Mouse (Mus musculus) adrenal gland, adult 18-20 months (tissue): ENCODE data around the gene 1700020N01Rik. TPM values are rescaled to one million over a fixed set of nuclear protein-coding genes. Genes with fewer than 3 reads are reported as not detected.
A peak's percentile ranks its signal among the peaks of the same experiment; 100 is the strongest.

Experiments used
- DNase-seq, 2 experiments: peaks; one replicate each; pipeline ENCODE4 v3.0.0; 2021 to 2022; ENCODE audit warnings: low spot score in 2 of 2
- total RNA-seq, 2 experiments: library from RNA; stranded (reverse); gene quantifications; 1 replicate in 1 of 2; 2 replicates in 1 of 2; pipeline ENCODE4 v1.2.3; 2021

1700020N01Rik gene
- total RNA-seq, 2 experiments from 2014 or later: not detected

GRCm38 (mm10) chr10:21600931-21601330 lies 8.0 kb downstream of the 1700020N01Rik start:
- peak; percentile 67 to 69 for DNase-seq

GRCm38 (mm10) chr10:21604476-21604875 lies 11.5 kb downstream of the 1700020N01Rik start:
- DNase-seq: no peak

GRCm38 (mm10) chr10:21605011-21605571 lies 12.1 kb downstream of the 1700020N01Rik start:
- no peak for DNase-seq

DNA sequence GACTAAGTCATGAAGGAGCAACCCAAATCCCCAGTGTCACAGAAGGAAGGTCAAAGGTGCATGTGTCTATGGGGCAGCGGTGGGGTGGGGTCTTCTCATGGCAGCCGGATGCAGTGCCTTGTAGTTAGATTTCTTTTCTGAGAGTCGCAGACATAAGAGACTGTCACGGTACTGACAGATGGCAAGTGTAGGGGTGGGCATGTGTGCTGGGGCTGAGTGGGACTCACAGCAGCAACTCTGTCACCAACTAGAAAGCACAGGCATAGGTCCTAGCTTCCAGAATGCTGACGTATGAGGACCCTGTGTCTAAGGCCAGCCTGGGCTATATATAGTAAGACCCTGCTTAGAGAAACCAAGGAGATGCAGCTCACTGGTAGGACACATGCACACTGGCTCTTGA lies 12.7 kb downstream of the 1700020N01Rik start:
- DNase-seq: no peak

DNA sequence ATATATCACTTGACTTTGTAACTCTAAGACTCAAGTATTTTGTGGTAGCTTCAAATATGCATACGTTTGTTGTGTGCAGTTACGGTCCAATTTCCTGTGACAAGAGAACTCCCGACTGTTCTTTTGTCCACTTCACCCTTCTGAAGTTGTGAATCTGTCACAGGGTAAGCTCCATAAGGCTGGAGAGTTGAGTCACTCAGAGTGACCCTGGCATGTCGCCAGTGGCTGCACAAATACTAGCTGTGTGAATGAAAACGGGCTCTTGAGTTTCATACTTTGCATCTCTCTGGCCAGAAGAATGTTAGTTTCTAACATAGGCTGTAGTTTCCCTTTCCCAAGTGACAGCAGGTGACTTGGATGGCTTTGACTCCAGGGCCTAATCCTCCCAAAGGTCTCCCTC lies 14.0 kb downstream of the 1700020N01Rik start:
- peak; percentile 67 to 68 for DNase-seq

- peak in 1 of 2 experiments; percentile 24 for DNase-seq
Measured at GRCm38 (mm10) chr10:21609583-21609982, 16.6 kb downstream of the 1700020N01Rik start.

DNA sequence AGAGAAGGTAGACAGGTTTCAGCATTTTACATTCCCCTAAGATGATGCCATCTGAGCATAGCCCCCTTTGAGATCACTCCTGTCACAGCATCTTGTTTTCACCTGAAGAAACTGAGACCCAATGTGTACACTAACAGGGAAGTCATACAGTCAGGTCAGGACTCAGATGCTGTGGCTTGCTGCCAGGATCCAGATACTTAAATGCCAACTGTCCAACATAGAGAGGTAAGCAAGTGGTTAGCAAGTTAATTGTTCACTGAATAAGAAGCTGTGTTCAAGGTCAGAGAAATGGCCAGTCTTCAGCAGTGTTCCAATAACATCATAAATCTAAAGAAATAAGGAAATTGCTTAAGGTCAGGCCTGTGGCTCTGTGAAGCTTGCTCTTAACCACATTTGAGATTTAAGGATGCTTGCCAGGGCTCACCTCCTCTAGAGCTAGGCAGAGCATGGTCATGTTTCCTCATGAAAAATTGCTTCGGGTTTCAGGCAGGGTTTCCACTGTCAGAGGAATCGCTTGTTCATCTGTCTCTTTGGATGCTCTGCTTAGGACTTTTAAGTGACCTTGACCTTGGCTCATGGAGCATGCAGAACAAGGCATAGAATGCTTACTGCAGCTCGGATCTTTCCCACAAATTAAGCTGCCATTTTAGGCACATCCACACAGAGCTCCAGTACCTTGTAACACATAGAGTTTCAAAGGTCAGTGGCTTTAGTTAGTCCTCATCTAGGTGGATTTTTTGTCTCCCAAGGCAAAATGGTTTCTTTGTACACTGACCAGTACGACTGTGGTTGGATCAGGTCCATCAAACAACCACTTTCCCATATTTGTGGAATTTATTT lies 20.3 kb downstream of the 1700020N01Rik start:
- DNase-seq: no peak

- DNase-seq: no peak
Measured at GRCm38 (mm10) chr10:21614520-21614919, 21.6 kb downstream of the 1700020N01Rik start.

- no peak for DNase-seq
Measured at GRCm38 (mm10) chr10:21618745-21619508, 26.0 kb downstream of the 1700020N01Rik start.

DNA sequence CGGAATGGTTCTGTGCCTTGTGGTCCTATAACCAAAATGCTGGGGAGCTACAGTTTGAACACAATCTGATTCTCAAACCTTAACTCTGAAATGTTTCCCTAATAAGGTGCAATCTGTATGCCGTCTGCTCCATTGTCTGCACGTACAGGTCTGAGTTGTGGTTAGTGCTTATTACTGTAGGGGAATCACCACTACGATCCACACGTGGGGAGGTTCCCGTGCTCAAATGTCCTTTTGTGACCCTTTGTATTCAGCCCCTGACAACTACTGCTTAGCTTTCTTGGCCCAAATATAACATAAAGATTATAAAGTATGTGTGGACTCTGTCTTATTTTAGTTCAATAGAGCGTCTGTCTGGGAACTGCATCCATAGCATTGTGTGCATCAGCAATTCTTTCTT lies 29.1 kb downstream of the 1700020N01Rik start:
- DNase-seq: no peak

GRCm38 (mm10) chr10:21628555-21628954 lies 35.6 kb downstream of the 1700020N01Rik start:
- DNase-seq: peak; percentile 35 to 62

DNA sequence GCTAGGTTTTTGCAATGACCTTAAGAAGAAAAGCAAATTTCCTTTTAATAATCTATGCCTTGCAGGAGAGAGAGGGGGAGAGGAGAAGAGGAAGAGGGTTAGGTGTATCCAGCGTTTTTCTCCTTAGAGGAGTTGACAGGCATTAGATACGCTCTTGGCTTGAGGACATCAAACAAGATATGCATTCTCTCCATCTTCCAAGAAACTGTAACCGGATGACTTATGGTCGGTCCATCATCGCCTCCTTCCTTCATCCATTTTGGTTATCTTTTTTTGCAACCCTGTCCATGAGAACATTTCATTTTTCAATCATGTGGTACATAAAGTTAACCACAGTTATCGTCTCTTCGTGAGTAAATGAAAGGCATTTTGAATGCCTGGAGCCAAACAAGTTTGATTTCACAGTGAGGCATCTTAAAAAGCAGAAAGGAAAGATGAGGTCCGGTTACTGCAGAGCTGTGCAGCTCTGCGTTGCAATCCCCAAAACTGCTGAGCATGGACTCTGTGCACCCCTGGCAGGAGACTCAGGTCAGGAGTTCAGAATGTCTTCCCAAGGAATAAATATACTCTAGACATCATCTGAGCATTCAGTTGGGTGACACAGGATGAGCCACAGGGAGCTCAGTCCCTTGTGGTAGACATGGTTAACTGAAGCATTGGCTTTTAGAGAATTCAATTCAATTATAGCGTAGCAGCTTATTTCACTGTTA lies 36.2 kb downstream of the 1700020N01Rik start:
- DNase-seq: no peak

GRCm38 (mm10) chr10:21631481-21631880 lies 38.5 kb downstream of the 1700020N01Rik start:
- no peak for DNase-seq

- no peak for DNase-seq
Measured at GRCm38 (mm10) chr10:21632687-21633086, 39.7 kb downstream of the 1700020N01Rik start.

GRCm38 (mm10) chr10:21635988-21636710 lies 43.2 kb downstream of the 1700020N01Rik start:
- no peak for DNase-seq

DNA sequence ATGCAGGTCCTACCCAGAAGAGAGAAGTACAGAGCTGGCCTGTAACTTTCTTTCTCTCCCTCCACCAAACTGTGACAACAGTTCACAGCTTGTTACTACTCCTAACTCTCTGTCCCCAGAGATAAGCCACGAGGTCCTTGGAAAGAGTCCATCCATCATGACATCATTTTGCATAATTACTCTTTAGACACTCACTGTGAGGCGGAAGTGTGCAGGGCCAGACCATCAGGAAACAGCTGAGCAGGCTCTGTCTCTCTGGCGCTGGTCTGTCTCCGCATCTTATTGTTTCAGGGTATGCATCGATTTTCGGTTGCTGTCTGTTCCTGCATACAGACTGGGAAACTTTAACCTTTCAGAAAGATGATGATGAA lies 43.8 kb downstream of the 1700020N01Rik start:
- DNase-seq: peak in 1 of 2 experiments; percentile 30

GRCm38 (mm10) chr10:21651388-21651787 lies 58.4 kb downstream of the 1700020N01Rik start:
- no peak for DNase-seq

DNA sequence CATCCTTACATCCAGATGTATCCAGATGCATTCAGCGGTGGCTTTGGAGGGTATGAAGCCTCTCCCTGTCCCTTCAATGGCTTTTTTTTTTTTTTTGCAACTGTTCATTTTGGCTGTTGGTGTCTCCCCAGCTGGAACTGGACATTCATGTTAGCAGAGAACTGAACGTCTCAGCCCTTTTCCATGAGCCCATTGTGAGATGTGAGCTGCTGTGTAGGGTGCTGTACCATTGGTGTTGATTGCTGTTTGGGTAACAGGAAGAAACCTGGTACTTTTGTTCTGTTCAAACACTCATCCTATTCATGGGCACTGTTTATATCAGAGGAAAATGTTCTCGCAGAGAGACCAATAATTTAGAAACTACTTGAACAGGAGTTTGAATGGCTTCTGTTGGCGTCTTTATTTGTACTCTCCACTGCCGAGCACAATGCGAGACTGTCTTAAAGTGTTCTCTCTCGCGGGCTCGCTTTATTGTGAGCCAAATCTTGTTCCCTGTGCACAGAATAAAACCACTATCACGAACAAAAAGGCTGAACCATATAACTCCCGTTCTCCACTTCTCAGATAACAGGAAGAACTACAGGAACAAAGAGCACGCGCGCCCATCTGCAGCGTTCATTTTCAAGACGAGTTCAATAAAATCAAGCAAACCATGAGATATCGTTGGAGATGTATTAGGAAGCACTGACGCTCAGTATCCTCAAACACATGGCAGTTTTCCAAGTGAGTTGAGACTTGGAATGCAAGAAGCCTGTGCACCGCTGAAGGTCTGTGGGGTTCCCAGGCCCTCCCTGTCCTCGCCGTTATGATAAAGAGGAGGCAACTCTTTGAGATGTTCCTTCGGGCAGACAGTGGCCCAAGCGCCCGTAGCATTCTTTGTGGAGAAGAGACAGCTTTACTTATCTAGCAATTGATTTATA lies 59.7 kb downstream of the 1700020N01Rik start:
- no peak for DNase-seq

DNA sequence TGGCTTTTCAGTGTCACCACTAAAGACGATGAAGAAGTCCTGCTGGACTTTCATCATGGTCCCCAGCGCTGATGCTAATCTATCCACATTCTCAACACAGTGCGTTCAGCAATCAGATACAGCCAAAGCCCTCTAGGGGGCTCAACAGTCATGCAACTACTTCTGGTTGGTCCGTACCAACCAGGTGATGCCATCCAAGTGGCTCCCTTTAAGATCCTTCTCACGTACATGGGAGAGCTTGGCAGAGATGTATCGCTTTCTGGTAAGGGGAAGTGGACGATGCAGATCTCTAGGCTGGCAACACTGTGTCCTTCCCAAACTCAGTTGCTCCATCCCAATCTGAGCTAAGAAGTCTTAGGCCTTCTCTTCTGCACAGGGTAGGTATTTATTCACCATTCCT lies 60.5 kb downstream of the 1700020N01Rik start:
- DNase-seq: no peak
